Mouse (Mus musculus): Measurements from ENCODE around the gene Ptcd1. TPM values are rescaled to one million over a fixed set of nuclear protein-coding genes. Genes with fewer than 3 reads are reported as not detected.

Gene Ptcd1
- polyA plus RNA-seq, 1 experiment from 2014 or later, result 15.6 TPM

DNA sequence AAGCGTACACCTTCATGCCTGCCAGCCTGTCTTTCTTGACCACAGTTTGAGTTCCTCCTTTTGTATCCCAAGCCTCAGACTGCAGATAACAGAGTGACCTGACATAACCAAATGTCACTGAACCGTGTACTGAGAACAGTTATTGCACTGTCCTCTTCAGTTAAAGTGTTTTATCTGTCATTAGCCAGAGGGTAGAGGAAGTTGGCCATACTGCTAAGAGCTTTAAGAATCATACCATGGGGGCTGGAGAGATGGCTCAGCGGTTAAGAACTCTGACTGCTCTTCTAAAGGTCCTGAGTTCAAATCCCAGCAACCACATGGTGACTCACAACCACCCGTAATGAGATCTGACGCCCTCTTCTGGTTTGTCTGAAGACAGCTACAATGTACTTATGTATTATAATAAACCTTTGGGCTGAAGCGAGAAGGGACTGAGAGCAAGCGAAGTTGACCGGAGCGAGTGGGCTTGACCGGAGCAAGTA, 68.5 kb downstream of the Ptcd1 start:
- ATAC-seq (ENCODE audit: low FRiP score) (no peak), DNase-seq (ENCODE audit: low spot score, missing footprints) (no peak)
- Histone ChIP-seq H3K27ac (ENCODE audit: low read depth, low read length) (no peak overlapping the region), H3K9me3 (ENCODE audit: control insufficient read depth, low read length) (no peaks in the 10 kb centered on the region), H3K36me3 (ENCODE audit: control insufficient read depth, insufficient read depth, low read length) (peaks cover 30% of the 10 kb centered on the region), H3K4me2 (no peak overlapping the region), H3K4me3 (ENCODE audit: low read depth, low read length) (no peak overlapping the region), H3K9ac (ENCODE audit: low read length) (no peak overlapping the region), H3K27me3 (ENCODE audit: control insufficient read depth, insufficient read depth, low read length) (no peaks in the 10 kb centered on the region), H3K4me1 (ENCODE audit: control insufficient read depth, insufficient read depth, low read length) (no peaks in the 10 kb centered on the region)
- 93% methylated on average over 10 of the region's 10 CpGs for WGBS

Other genes with a start within 250 kb of the Ptcd1 start
- 13.2 and 17.8 TPM in 2 replicates for gene Smurf1, start 201.3 kb downstream of the Ptcd1 start, polyA plus RNA-seq (2014; fragmentation: Nextera tagmentation; extraction: Ambion mirVana)
- not detected in 2 replicates for gene Gm4871, start 134.4 kb downstream of the Ptcd1 start, polyA plus RNA-seq (2014; fragmentation: Nextera tagmentation; extraction: Ambion mirVana)
- gene 1700018F24Rik, start 124.1 kb downstream of the Ptcd1 start, polyA plus RNA-seq (2014; fragmentation: Nextera tagmentation; extraction: Ambion mirVana), result not detected in 2 replicates
- gene Arpc1a, start 83.3 kb downstream of the Ptcd1 start, polyA plus RNA-seq (2014; fragmentation: Nextera tagmentation; extraction: Ambion mirVana), result 179 and 183 TPM in 2 replicates
- gene Kpna7, start 83.1 kb downstream of the Ptcd1 start, polyA plus RNA-seq (2014; fragmentation: Nextera tagmentation; extraction: Ambion mirVana), result not detected in 2 replicates
- 44.3 and 48.3 TPM in 2 replicates for gene Arpc1b, start 52.9 kb downstream of the Ptcd1 start, polyA plus RNA-seq (2014; fragmentation: Nextera tagmentation; extraction: Ambion mirVana)
- gene Pdap1, start 26.9 kb downstream of the Ptcd1 start, polyA plus RNA-seq (2014; fragmentation: Nextera tagmentation; extraction: Ambion mirVana), result 124 and 131 TPM in 2 replicates
- gene Bud31, start 26.7 kb downstream of the Ptcd1 start, polyA plus RNA-seq (2014; fragmentation: Nextera tagmentation; extraction: Ambion mirVana), result 276 and 283 TPM in 2 replicates
- 31.7 and 35.9 TPM in 2 replicates for gene Cpsf4, start 105 bp upstream of the Ptcd1 start, polyA plus RNA-seq (2014; fragmentation: Nextera tagmentation; extraction: Ambion mirVana)
- 487 and 540 TPM in 2 replicates for gene Atp5j2, start 25.0 kb upstream of the Ptcd1 start, polyA plus RNA-seq (2014; fragmentation: Nextera tagmentation; extraction: Ambion mirVana)
- 8.8 and 9.6 TPM in 2 replicates for gene Zkscan14, start 34.8 kb upstream of the Ptcd1 start, polyA plus RNA-seq (2014; fragmentation: Nextera tagmentation; extraction: Ambion mirVana)
- 20.4 and 20.6 TPM in 2 replicates for gene Zkscan5, start 37.5 kb upstream of the Ptcd1 start, polyA plus RNA-seq (2014; fragmentation: Nextera tagmentation; extraction: Ambion mirVana)
- 43.2 and 48.9 TPM in 2 replicates for gene Zfp655, start 64.6 kb upstream of the Ptcd1 start, polyA plus RNA-seq (2014; fragmentation: Nextera tagmentation; extraction: Ambion mirVana)
- gene Zscan25, start 113.4 kb upstream of the Ptcd1 start, polyA plus RNA-seq (2014; fragmentation: Nextera tagmentation; extraction: Ambion mirVana), result 0.61 and 1.0 TPM in 2 replicates
- not detected in 2 replicates for gene Cyp3a57, start 178.2 kb upstream of the Ptcd1 start, polyA plus RNA-seq (2014; fragmentation: Nextera tagmentation; extraction: Ambion mirVana)